Mouse (Mus musculus) ES-E14 (cell line): ENCODE data around the gene C8a.

Source experiments
- CHD2 ChIP-seq: IDR thresholded peaks from 2 replicates; pipeline ENCODE4 v1.6.1; 2014; ENCODE audit warnings: mild to moderate bottlenecking, low read depth, low read length, inconsistent platforms
- HCFC1 ChIP-seq: IDR thresholded peaks from 2 replicates; pipeline ENCODE4 v1.6.1; 2012; ENCODE audit warnings: low read length, inconsistent platforms, borderline replicate concordance; ENCODE audit not compliant: insufficient read depth
- MAFK ChIP-seq: IDR thresholded peaks from 2 replicates; pipeline ENCODE4 v1.6.1; 2014; ENCODE audit warnings: mild to moderate bottlenecking, low read depth, low read length, inconsistent platforms; ENCODE audit not compliant: insufficient read depth
- ZNF384 ChIP-seq: IDR thresholded peaks from 2 replicates; pipeline ENCODE4 v1.6.1; 2012; ENCODE audit warnings: low read depth, low read length, inconsistent platforms

DNA sequence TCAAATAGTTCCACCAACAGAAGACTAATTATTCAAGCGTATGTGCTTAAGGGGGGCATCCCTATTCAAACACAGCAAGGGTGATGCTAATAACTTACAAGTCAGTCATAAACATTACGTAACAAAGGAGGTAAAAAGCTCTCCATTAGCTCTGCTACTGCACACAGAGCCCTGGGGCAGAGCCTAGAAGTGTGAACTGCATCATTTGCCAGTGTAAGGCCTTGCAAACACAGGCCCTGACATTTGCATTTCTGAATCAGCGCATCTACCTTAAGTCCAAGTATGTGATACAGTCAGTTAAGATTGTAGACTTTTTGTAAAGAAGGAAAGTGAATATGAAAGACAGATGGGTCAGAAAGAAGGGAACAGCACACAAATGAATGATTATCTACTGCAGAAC, 94.8 kb downstream of the C8a start:
- TF ChIP-seq MAFK (no peak), HCFC1 (no peak), CHD2 (no peak), ZNF384 (no peak)
